15 mouse cellular contexts compared by ENCODE assay signal in the genomic region with DNA sequence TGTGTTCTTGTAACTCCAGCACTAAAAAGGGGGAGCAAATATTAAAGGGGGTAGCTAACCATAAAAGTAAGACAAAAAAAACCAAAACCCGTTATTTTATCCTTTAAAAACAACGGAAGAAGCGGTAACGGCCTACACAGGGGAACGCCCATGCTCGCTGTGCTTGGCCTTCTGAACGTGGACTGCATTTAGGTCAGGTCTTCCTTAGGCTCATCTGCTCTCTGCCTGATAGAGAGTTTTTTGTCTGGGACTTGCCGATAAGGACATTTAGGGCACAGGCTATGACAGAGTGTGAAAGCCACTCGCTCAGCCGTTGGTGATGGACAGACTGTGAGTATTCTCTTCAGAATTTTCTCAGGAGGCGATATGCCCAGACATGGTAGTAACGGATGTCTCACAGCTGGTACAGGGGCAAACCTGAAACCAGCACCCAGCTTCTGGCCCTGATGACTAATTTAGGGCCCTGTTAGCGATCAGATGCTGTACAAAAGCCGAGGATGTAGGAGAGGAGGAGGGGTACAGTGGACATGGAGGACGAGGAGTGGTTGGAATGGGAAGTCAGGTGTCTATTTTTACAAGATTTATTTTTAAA. TPM values are rescaled to one million over a fixed set of nuclear protein-coding genes. Genes with fewer than 3 reads are reported as not detected.
DNase-seq lines count a peak whose midpoint lies in the region; ATAC-seq and TF ChIP-seq lines count a peak whose summit lies in the region.
"Had no signal": no experiment of that assay in that cellular context is flagged by ENCODE, and none has a peak within 500 bp of the region (broad histone marks: within the 10 kb centered on the region; RNA-seq: fewer than 3 reads in every experiment).

No protein-coding gene starts in this region.

- peak overlapping the region; percentile 21 for H3K4me3 ChIP-seq in gastrocnemius, adult 2 months
- H3K4me3 ChIP-seq in lung, embryonic 14.5 days (ENCODE audit: low read depth, low read length): no peak overlapping the region
- no peak overlapping the region for H3K4me3 ChIP-seq in stomach, embryonic 16.5 days (replicated peaks; ENCODE audit: low read length)
- H3K4me3 ChIP-seq: limb, embryonic 15.5 days; midbrain, embryonic 10.5 days; neural tube, embryonic 13.5 days had no signal

- peak; percentile 26; the same call in 1 of the 2 replicates for ATAC-seq in lung, embryonic 14.5 days (ENCODE audit: insufficient read depth)
- ATAC-seq in stomach, embryonic 16.5 days (ENCODE audit: insufficient read depth, low FRiP score): 0 out of 2 replicates have a peak, but pooled peaks have one; percentile 56

- no peak for TF ChIP-seq CTCF in gastrocnemius, adult 2 months (IDR thresholded peaks at IDR 0.05)
- no peak for TF ChIP-seq CTCF in lung, embryonic 14.5 days (IDR thresholded peaks at IDR 0.05; ENCODE audit: low read depth)

- H3K4me1 ChIP-seq in lung, embryonic 14.5 days (ENCODE audit: insufficient read depth): no peaks in the 10 kb centered on the region
- no peaks in the 10 kb centered on the region for H3K4me1 ChIP-seq in stomach, embryonic 16.5 days (ENCODE audit: control insufficient read depth, insufficient read depth, low read length)

- 0 out of 2 replicates have a peak overlapping the region, but pooled peaks have one; percentile 16 for H3K9ac ChIP-seq in lung, embryonic 14.5 days
- no peak overlapping the region for H3K9ac ChIP-seq in stomach, embryonic 16.5 days (ENCODE audit: low read length)
- H3K9ac ChIP-seq: limb, embryonic 15.5 days; neural tube, embryonic 13.5 days had no signal

- DNase-seq in gastrocnemius, adult 2 months: no peak
- DNase-seq in gastrocnemius, postnatal 14 days: no peak
- no peak for DNase-seq in lung, embryonic 14.5 days
- DNase-seq in lung, postnatal 36 days: no peak
- peak; percentile 86 for DNase-seq in liver
- no peak for DNase-seq in left cerebral cortex, postnatal 25 days (ENCODE audit: low spot score in 2 of 2)
- no peak for DNase-seq in layer of hippocampus, adult 18-20 months (ENCODE audit: low spot score in 2 of 2)
- DNase-seq: adrenal gland, postnatal 36 days; cerebellum, adult 9-10 months; kidney, adult 18-20 months had no signal

- intact Hi-C loops in gastrocnemius, adult 2 months (cut with DNase I): loop anchor here (10.0 kb wide), 1 partner anchor 113 kb away; no protein-coding TSS in a partner anchor
- intact Hi-C loops in gastrocnemius, postnatal 14 days (cut with DNase I; ENCODE audit: low total_unique reads): loop anchor here (2.0 kb wide), 1 partner anchor 21 kb away; no protein-coding TSS in a partner anchor
- intact Hi-C loops in left cerebral cortex, postnatal 25 days (cut with DNase I): no loop called here

- no peaks in the 10 kb centered on the region for H3K36me3 ChIP-seq in lung, embryonic 14.5 days (ENCODE audit: insufficient read depth)
- H3K36me3 ChIP-seq in stomach, embryonic 16.5 days (ENCODE audit: control insufficient read depth, insufficient read depth, low read length): no peaks in the 10 kb centered on the region
- H3K36me3 ChIP-seq: limb, embryonic 15.5 days; midbrain, embryonic 10.5 days; neural tube, embryonic 13.5 days had no signal

- H3K4me2 ChIP-seq in lung, embryonic 14.5 days: 0 out of 2 replicates have a peak overlapping the region, but pooled peaks have one; percentile 10
- no peak overlapping the region for H3K4me2 ChIP-seq in stomach, embryonic 16.5 days (ENCODE audit: low read depth, low read length)
- H3K4me2 ChIP-seq: limb, embryonic 15.5 days; neural tube, embryonic 13.5 days had no signal

- no peaks in the 10 kb centered on the region for H3K27me3 ChIP-seq in lung, embryonic 14.5 days (ENCODE audit: insufficient read depth, low read length)
- H3K27me3 ChIP-seq in stomach, embryonic 16.5 days (ENCODE audit: control insufficient read depth, insufficient read depth, low read length): no peaks in the 10 kb centered on the region
- H3K27me3 ChIP-seq: limb, embryonic 15.5 days; neural tube, embryonic 13.5 days had no signal

- no peaks in the 10 kb centered on the region for H3K9me3 ChIP-seq in lung, embryonic 14.5 days (ENCODE audit: low read depth, low read length)
- no peaks in the 10 kb centered on the region for H3K9me3 ChIP-seq in stomach, embryonic 16.5 days (replicated peaks; ENCODE audit: control insufficient read depth, low read length)
- H3K9me3 ChIP-seq: limb, embryonic 15.5 days; midbrain, embryonic 10.5 days; neural tube, embryonic 13.5 days had no signal

- peak overlapping the region; percentile 96 for H3K27ac ChIP-seq in gastrocnemius, adult 2 months
- no peak overlapping the region for H3K27ac ChIP-seq in lung, embryonic 14.5 days (ENCODE audit: low read depth)
- H3K27ac ChIP-seq in stomach, embryonic 16.5 days (ENCODE audit: low read length): no peak overlapping the region
- H3K27ac ChIP-seq: limb, embryonic 15.5 days; midbrain, embryonic 10.5 days; neural tube, embryonic 13.5 days had no signal

- WGBS in lung, embryonic 14.5 days: 81% methylated on average over 15 of the region's 15 CpGs
- WGBS in stomach, embryonic 16.5 days: 85% methylated on average over 15 of the region's 15 CpGs

RNA-seq across cellular contexts. Expression of a gene that starts 9.8 kb away (rescaled TPM):
- 10 to 100 TPM; 55.5 to 61.6 TPM for total RNA-seq in gastrocnemius, adult 2 months (2021)
- total RNA-seq in gastrocnemius, postnatal 14 days (2021): 10 to 100 TPM; 56.1 to 66.9 TPM
- 1.0 and 5.2 TPM in 2 replicates for polyA plus RNA-seq in lung, embryonic 14.5 days (2014; fragmentation: Nextera tagmentation; extraction: Ambion mirVana)
- polyA plus RNA-seq in stomach, embryonic 16.5 days (2015; fragmentation: Nextera tagmentation; extraction: Ambion mirVana): 12.3 and 16.2 TPM in 2 replicates
- total RNA-seq in left cerebral cortex, postnatal 25 days (2021): under 1 TPM; 0.21 to 0.50 TPM
- total RNA-seq in layer of hippocampus, adult 18-20 months (2021): under 1 TPM; 0.20 to 0.66 TPM

RNA-seq across cellular contexts. Expression of a gene that starts 25.0 kb away (rescaled TPM):
- total RNA-seq in gastrocnemius, adult 2 months (2021): not detected
- not detected for total RNA-seq in gastrocnemius, postnatal 14 days (2021)
- polyA plus RNA-seq in lung, embryonic 14.5 days (2014; fragmentation: Nextera tagmentation; extraction: Ambion mirVana): not detected in 2 replicates
- 0.52 and 0.90 TPM in 2 replicates for polyA plus RNA-seq in stomach, embryonic 16.5 days (2015; fragmentation: Nextera tagmentation; extraction: Ambion mirVana)
- total RNA-seq in left cerebral cortex, postnatal 25 days (2021): 1 to 10 TPM in 1 of 2 experiments, not detected in 1; 1.1 TPM
- total RNA-seq in layer of hippocampus, adult 18-20 months (2021): not detected
- total RNA-seq: gastrocnemius, adult 8-10 months had no signal
- polyA plus RNA-seq: midbrain, embryonic 10.5 days; neural tube, embryonic 13.5 days had no signal

RNA-seq across cellular contexts. Expression of a gene that starts 25.0 kb away (rescaled TPM):
- total RNA-seq in gastrocnemius, adult 2 months (2021): 100 to 1,000 TPM; 138 to 190 TPM
- 100 to 1,000 TPM; 134 to 137 TPM for total RNA-seq in gastrocnemius, postnatal 14 days (2021)
- polyA plus RNA-seq in lung, embryonic 14.5 days (2014; fragmentation: Nextera tagmentation; extraction: Ambion mirVana): 126 and 149 TPM in 2 replicates
- 151 and 186 TPM in 2 replicates for polyA plus RNA-seq in stomach, embryonic 16.5 days (2015; fragmentation: Nextera tagmentation; extraction: Ambion mirVana)
- total RNA-seq in left cerebral cortex, postnatal 25 days (2021): 100 to 1,000 TPM; 116 to 123 TPM
- 100 to 1,000 TPM; 136 to 147 TPM for total RNA-seq in layer of hippocampus, adult 18-20 months (2021)

RNA-seq across cellular contexts. Expression of a gene that starts 29.9 kb away (rescaled TPM):
- total RNA-seq in gastrocnemius, adult 2 months (2021): not detected
- total RNA-seq in gastrocnemius, postnatal 14 days (2021): not detected
- polyA plus RNA-seq in lung, embryonic 14.5 days (2014; fragmentation: Nextera tagmentation; extraction: Ambion mirVana): 0.12 and 0.14 TPM in 2 replicates
- polyA plus RNA-seq in stomach, embryonic 16.5 days (2015; fragmentation: Nextera tagmentation; extraction: Ambion mirVana): 0.15 TPM in 1 of 2 replicates, not detected in the other
- total RNA-seq in left cerebral cortex, postnatal 25 days (2021): 1 to 10 TPM; 1.4 TPM
- 1 to 10 TPM; 1.1 to 1.5 TPM for total RNA-seq in layer of hippocampus, adult 18-20 months (2021)
- total RNA-seq: gastrocnemius, adult 8-10 months had no signal
- polyA plus RNA-seq: limb, embryonic 15.5 days had no signal

Comparison
In these comparisons a context has a peak if more than half of its experiments do, and no peak if none do; other contexts are left out.
1. RNA of a gene that starts 9.8 kb away (total RNA-seq): 56.1 to 66.9 TPM in gastrocnemius, postnatal 14 days and 55.5 to 61.6 TPM in gastrocnemius, adult 2 months; 0.20 to 0.66 TPM in layer of hippocampus, adult 18-20 months and 0.21 to 0.50 TPM in left cerebral cortex, postnatal 25 days; every median in the first group is over 10 times any median in the second.